Mouse (Mus musculus) limb, embryonic 14.5 days (tissue): ENCODE results near the gene Snapc5. TPM values are rescaled to one million over a fixed set of nuclear protein-coding genes. Genes with fewer than 3 reads are reported as not detected.

Experiments used
- ATAC-seq: fragments of 200-750 bp; cut with Nextera tagmentation; 2 replicates; pipeline ENCODE4 v1.8.0; 2017; ENCODE audit warnings: low read depth, moderate number of reproducible peaks, moderate TSS enrichment; ENCODE audit not compliant: low FRiP score
- DNase-seq: peaks from one replicate; pipeline ENCODE4 v3.0.0-alpha.2; 2015; ENCODE audit warnings: low spot score
- H3K27ac ChIP-seq: fragments of 300-500 bp; sonication (generic); replicated peaks from 2 replicates; pipeline ENCODE4 v1.5.1; 2014; ENCODE audit warnings: low read depth, mild to moderate bottlenecking, low read length, moderate library complexity, mixed read lengths
- H3K27me3 ChIP-seq: fragments of 300-500 bp; sonication (generic); 2 replicates; pipeline ENCODE4 v1.6.1; 2014; ENCODE audit warnings: low read length, mixed read lengths; ENCODE audit not compliant: control insufficient read depth, insufficient read depth
- H3K36me3 ChIP-seq: fragments of 300-500 bp; sonication (generic); 2 replicates; pipeline ENCODE4 v1.6.1; 2014; ENCODE audit warnings: mild to moderate bottlenecking, low read length, moderate library complexity, mixed read lengths; ENCODE audit not compliant: control insufficient read depth, insufficient read depth
- H3K4me1 ChIP-seq: fragments of 300-500 bp; sonication (generic); 2 replicates; pipeline ENCODE4 v1.6.1; 2014; ENCODE audit warnings: antibody characterized with exemption, low read length, mixed read lengths; ENCODE audit not compliant: control insufficient read depth, insufficient read depth
- H3K4me2 ChIP-seq: fragments of 300-500 bp; sonication (generic); replicated peaks from 2 replicates; pipeline ENCODE4 v1.6.1; 2014; ENCODE audit warnings: low read depth, mild to moderate bottlenecking, low read length, moderate library complexity; ENCODE audit not compliant: severe bottlenecking
- H3K4me3 ChIP-seq: fragments of 300-500 bp; sonication (generic); replicated peaks from 2 replicates; pipeline ENCODE4 v1.5.1; 2014; ENCODE audit warnings: low read length
- H3K9ac ChIP-seq: fragments of 300-500 bp; sonication (generic); 2 replicates; pipeline ENCODE4 v1.6.1; 2014; ENCODE audit warnings: mild to moderate bottlenecking, low read depth, low read length, moderate library complexity; ENCODE audit not compliant: severe bottlenecking
- H3K9me3 ChIP-seq: fragments of 300-500 bp; sonication (generic); 2 replicates; pipeline ENCODE4 v1.6.1; 2016; ENCODE audit warnings: low read length; ENCODE audit not compliant: control insufficient read depth
- POLR2A ChIP-seq: fragments of 200-500 bp; IDR thresholded peaks from 2 replicates; pipeline ENCODE4 v1.8.0; 2012; ENCODE audit warnings: inconsistent platforms, mild to moderate bottlenecking, moderate library complexity, borderline replicate concordance; ENCODE audit not compliant: insufficient read depth, insufficient read length; ENCODE audit errors: extremely low read depth
- WGBS: fragments of 180-500 bp; shearing (Covaris S2); extraction: QIAGEN DNeasy Blood & Tissue Kit; methylation state at CpG from one replicate; pipeline ENCODE4 v1.1.7; 2014; 5-methylcytosine and 5-hydroxymethylcytosine counted together
- polyA plus RNA-seq, 2 experiments: library from polyadenylated mRNA; depleted of rRNA in 1 of 2; stranded (reverse) in 1 of 2; unstranded in 1 of 2; fragments of >200 nt; fragmentation: Nextera tagmentation in 1 of 2; extraction: Ambion mirVana in 1 of 2; gene quantifications; 2 replicates each; pipeline versions ENCODE4 v1.2.1 to v1.2.3; 2012 to 2014

The Snapc5 gene
- polyA plus RNA-seq, 2 experiments = 16.8 to 19.1 TPM

DNA sequence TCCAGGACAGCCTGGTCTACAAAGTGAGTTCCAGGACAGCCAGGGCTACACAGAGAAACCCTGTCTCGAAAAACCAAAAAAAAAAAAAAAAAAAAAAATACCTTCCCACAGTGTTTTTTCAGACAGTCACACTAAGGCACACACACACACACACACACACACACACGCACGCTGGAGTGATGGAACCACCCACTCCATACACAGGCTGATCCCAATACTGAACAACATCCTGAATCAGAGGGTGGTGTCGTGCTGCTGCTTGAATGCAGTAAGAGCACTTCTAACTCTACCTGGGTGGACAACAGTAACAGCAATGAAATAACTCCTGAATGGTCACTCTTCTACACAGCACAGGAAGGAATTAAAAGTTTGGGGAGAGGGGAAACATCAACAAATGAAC lies 42.4 kb downstream of the Snapc5 start:
- Histone ChIP-seq H3K36me3 (no peaks in the 10 kb centered on the region), H3K27ac (no peak overlapping the region)

GRCm38 (mm10) chr9:64222098-64222497 lies 43.0 kb downstream of the Snapc5 start:
- DNase-seq (no peak), ATAC-seq (no peak)
- no peak overlapping the region for H3K4me2 ChIP-seq
- no peak overlapping the region for H3K9ac ChIP-seq
- no peaks in the 10 kb centered on the region for H3K36me3 ChIP-seq
- no peak for TF ChIP-seq POLR2A
- H3K9me3 ChIP-seq = no peaks in the 10 kb centered on the region
- H3K4me3 ChIP-seq = no peak overlapping the region
- no peak overlapping the region for H3K27ac ChIP-seq
- no peaks in the 10 kb centered on the region for H3K27me3 ChIP-seq
- peaks cover 3% of the 10 kb centered on the region; the same call in 1 of the 2 replicates for H3K4me1 ChIP-seq
- 56% methylated on average over 2 of the region's 2 CpGs for WGBS

More for the DNA sequence above, 42.4 kb downstream of the Snapc5 start:
- Histone ChIP-seq H3K27me3 (no peaks in the 10 kb centered on the region), H3K4me1 (peaks cover 3% of the 10 kb centered on the region; the same call in 1 of the 2 replicates), H3K9ac (no peak overlapping the region), H3K4me2 (no peak overlapping the region), H3K9me3 (no peaks in the 10 kb centered on the region), H3K4me3 (no peak overlapping the region)
- no peak for TF ChIP-seq POLR2A
- ATAC-seq = no peak
- WGBS = 86% methylated on average over 4 of the region's 4 CpGs
- no peak for DNase-seq

DNA sequence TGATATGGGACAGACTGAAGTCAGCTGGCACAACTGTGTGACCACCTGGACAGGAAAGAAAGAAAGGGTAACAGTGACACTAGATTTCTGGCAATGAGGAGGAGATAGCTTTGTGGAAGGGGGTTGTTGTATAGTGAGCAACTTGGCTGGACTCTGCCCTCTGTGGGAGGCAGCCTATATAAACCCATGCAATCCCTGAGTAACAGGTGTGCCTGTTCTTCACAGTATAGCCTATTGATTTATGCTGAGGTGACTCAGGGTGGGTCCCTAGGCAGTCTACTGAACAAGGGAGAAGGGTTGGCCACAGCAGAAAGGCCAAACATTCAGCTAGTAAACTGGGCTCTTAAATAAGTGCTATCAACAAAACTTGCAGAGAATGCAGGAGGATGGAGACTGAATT lies 46.7 kb downstream of the Snapc5 start:
- no peak overlapping the region for H3K9ac ChIP-seq
- no peaks in the 10 kb centered on the region for H3K36me3 ChIP-seq
- no peaks in the 10 kb centered on the region; the same call in 1 of the 2 replicates for H3K4me1 ChIP-seq
- DNase-seq = no peak
- no peaks in the 10 kb centered on the region for H3K9me3 ChIP-seq
- H3K27ac ChIP-seq = no peak overlapping the region
- H3K27me3 ChIP-seq = no peaks in the 10 kb centered on the region
- ATAC-seq = no peak
- no peak for TF ChIP-seq POLR2A
- H3K4me3 ChIP-seq = no peak overlapping the region
- H3K4me2 ChIP-seq = no peak overlapping the region

GRCm38 (mm10) chr9:64227736-64228135 lies 48.7 kb downstream of the Snapc5 start:
- H3K9me3 ChIP-seq = no peaks in the 10 kb centered on the region
- no peak for TF ChIP-seq POLR2A
- peaks cover 14% of the 10 kb centered on the region; the same call in 1 of the 2 replicates for H3K4me1 ChIP-seq
- H3K36me3 ChIP-seq = no peaks in the 10 kb centered on the region
- H3K27ac ChIP-seq = no peak overlapping the region
- DNase-seq (no peak), ATAC-seq (no peak)
- no peaks in the 10 kb centered on the region for H3K27me3 ChIP-seq
- 79% methylated on average over 12 of the region's 12 CpGs for WGBS
- no peak overlapping the region for H3K9ac ChIP-seq
- H3K4me3 ChIP-seq = no peak overlapping the region
- no peak overlapping the region for H3K4me2 ChIP-seq

GRCm38 (mm10) chr9:64228972-64229371 lies 49.9 kb downstream of the Snapc5 start:
- H3K9me3 ChIP-seq = no peaks in the 10 kb centered on the region
- no peak overlapping the region for H3K9ac ChIP-seq
- no peak overlapping the region for H3K4me2 ChIP-seq
- H3K27ac ChIP-seq = no peak overlapping the region
- TF ChIP-seq POLR2A = no peak
- H3K27me3 ChIP-seq = no peaks in the 10 kb centered on the region
- H3K36me3 ChIP-seq = no peaks in the 10 kb centered on the region
- peaks cover 14% of the 10 kb centered on the region for H3K4me1 ChIP-seq
- H3K4me3 ChIP-seq = no peak overlapping the region
- DNase-seq (no peak), ATAC-seq (no peak)

DNA sequence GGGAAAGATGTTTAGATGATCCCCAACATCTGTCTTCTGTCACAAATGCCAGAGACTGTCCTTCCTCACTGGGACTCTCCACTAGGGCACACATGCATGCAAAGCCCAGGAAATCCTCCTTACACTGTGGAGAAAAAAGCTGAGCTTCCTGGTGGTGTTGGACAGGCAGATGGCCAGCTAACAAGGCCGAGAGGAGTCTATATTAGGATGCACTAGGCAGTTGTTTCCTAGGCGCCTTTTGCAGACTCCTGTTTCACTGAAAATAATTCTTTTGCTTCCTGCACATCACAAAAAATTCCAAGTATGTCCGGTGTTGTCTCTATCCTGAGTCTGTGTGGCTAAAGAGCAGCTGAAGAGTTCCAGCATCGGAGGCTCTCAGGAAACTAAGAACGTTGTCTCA lies 52.1 kb downstream of the Snapc5 start:
- peak overlapping the region; percentile 34; the same call in 1 of the 2 replicates for H3K27ac ChIP-seq
- H3K4me1 ChIP-seq = peaks cover 14% of the 10 kb centered on the region
- 64% methylated on average over 5 of the region's 5 CpGs for WGBS
- no peak overlapping the region for H3K4me2 ChIP-seq
- H3K36me3 ChIP-seq = 0 out of 2 replicates have a peak, but pooled peaks cover 3% of the 10 kb centered on the region
- no peak overlapping the region for H3K4me3 ChIP-seq
- no peak for TF ChIP-seq POLR2A
- H3K9ac ChIP-seq = no peak overlapping the region
- no peaks in the 10 kb centered on the region for H3K27me3 ChIP-seq
- ATAC-seq = no peak; the same call in 1 of the 2 replicates
- no peaks in the 10 kb centered on the region for H3K9me3 ChIP-seq
- DNase-seq = no peak
